Mouse (Mus musculus) stomach, postnatal 0 days (tissue): Measurements from ENCODE around the gene Dppa1.
"Not testable (repeated sequence)": the region's sequence is repeated elsewhere in the genome, so short reads cannot be mapped to it uniquely, and the experiment has no call there.

ENCODE experiments used
- CTCF ChIP-seq: IDR thresholded peaks from 2 replicates; pipeline ENCODE4 v1.5.1; 2016; ENCODE audit warnings: antibody characterized with exemption, low read depth, mild to moderate bottlenecking, moderate library complexity
- EP300 ChIP-seq: optimal IDR thresholded peaks from 2 replicates; pipeline ENCODE3; 2016; ENCODE audit warnings: antibody characterized with exemption

- not testable (repeated sequence) for TF ChIP-seq CTCF, EP300
Observed at GRCm38 (mm10) chr11:46649655-46650054, 20.6 kb upstream of the Dppa1 start.
